In the genomic region with DNA sequence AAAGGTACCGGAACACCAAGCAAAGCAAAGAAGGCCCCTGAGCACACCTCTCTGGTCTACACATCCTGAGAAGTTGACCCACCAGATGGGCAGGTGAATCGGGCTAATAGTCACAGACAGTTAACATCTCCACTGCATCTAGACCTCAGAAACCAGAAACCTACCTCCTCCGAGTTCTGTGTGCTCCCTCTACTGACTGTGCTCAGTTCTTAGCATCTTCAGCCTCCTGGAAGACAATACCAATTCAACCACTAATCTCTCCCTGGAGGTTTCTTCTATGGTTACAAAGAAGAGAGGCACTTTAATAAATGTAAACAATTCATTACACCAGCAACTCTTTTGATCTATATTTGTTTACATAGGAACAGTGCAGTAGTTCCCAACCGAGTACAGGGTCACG, we compare ENCODE assay signal across 24 mouse cellular contexts. TPM values are rescaled to one million over a fixed set of nuclear protein-coding genes. Genes with fewer than 3 reads are reported as not detected.
DNase-seq lines count a peak whose midpoint lies in the region; ATAC-seq and TF ChIP-seq lines count a peak whose summit lies in the region.
"Had no signal": no experiment of that assay in that cellular context is flagged by ENCODE, and none has a peak within 500 bp of the region (broad histone marks: within the 10 kb centered on the region; RNA-seq: fewer than 3 reads in every experiment).

No protein-coding gene starts in this region.

- no peak overlapping the region for H3K27ac ChIP-seq in forebrain, embryonic 15.5 days (replicated peaks)
- no peak overlapping the region for H3K27ac ChIP-seq in forebrain, embryonic 11.5 days (ENCODE audit: low read depth, low read length)
- peak overlapping the region; percentile 77 for H3K27ac ChIP-seq in left cerebral cortex, adult 2 months
- H3K27ac ChIP-seq in hindbrain, embryonic 16.5 days (ENCODE audit: low read depth, low read length): no peak overlapping the region
- peak overlapping the region; percentile 53; the same call in 1 of the 2 replicates for H3K27ac ChIP-seq in olfactory bulb, adult 2 months (ENCODE audit: insufficient read depth, low read depth, low read length)
- H3K27ac ChIP-seq: intestine, embryonic 15.5 days; limb, embryonic 12.5 days; liver, embryonic 12.5 days had no signal

- peaks cover 65% of the 10 kb centered on the region for H3K4me1 ChIP-seq in forebrain, embryonic 15.5 days
- no peaks in the 10 kb centered on the region; the same call in 1 of the 2 replicates for H3K4me1 ChIP-seq in forebrain, embryonic 11.5 days (replicated peaks; ENCODE audit: control insufficient read depth, insufficient read depth, low read length)
- peaks cover 40% of the 10 kb centered on the region for H3K4me1 ChIP-seq in hindbrain, embryonic 16.5 days (ENCODE audit: control insufficient read depth, insufficient read depth, low read depth, low read length)
- peaks cover 14% of the 10 kb centered on the region for H3K4me1 ChIP-seq in olfactory bulb, adult 2 months (ENCODE audit: control insufficient read depth, insufficient read depth, low read length)
- H3K4me1 ChIP-seq: limb, embryonic 12.5 days; liver, embryonic 12.5 days had no signal

- peak; percentile 43 for TF ChIP-seq CTCF in left cerebral cortex, adult 2 months (IDR thresholded peaks at IDR 0.05)
- no peak for TF ChIP-seq CTCF in olfactory bulb, adult 2 months (IDR thresholded peaks at IDR 0.05; ENCODE audit: insufficient read depth, low read depth, low read length)

- WGBS in forebrain, embryonic 15.5 days: 72% methylated on average over 5 of the region's 5 CpGs
- 78% methylated on average over 5 of the region's 5 CpGs for WGBS in forebrain, embryonic 11.5 days
- 78% methylated on average over 5 of the region's 5 CpGs for WGBS in hindbrain, embryonic 16.5 days
- 33% methylated on average over 5 of the region's 5 CpGs for WGBS in olfactory bulb, adult 2 months

- H3K36me3 ChIP-seq in forebrain, embryonic 15.5 days: no peaks in the 10 kb centered on the region
- no peaks in the 10 kb centered on the region for H3K36me3 ChIP-seq in forebrain, embryonic 11.5 days (ENCODE audit: control insufficient read depth, insufficient read depth, low read length)
- H3K36me3 ChIP-seq in hindbrain, embryonic 16.5 days (ENCODE audit: control insufficient read depth, insufficient read depth, low read length): no peaks in the 10 kb centered on the region
- H3K36me3 ChIP-seq: G1E; intestine, embryonic 15.5 days; limb, embryonic 12.5 days; liver, embryonic 12.5 days had no signal

- no peak for TF ChIP-seq POLR2A in olfactory bulb, adult 2 months (IDR thresholded peaks at IDR 0.05; ENCODE audit: insufficient read depth, low read depth, low read length)

- peak overlapping the region; percentile 76 for H3K4me3 ChIP-seq in forebrain, embryonic 15.5 days
- H3K4me3 ChIP-seq in forebrain, embryonic 11.5 days (ENCODE audit: low read depth, low read length): no peak overlapping the region
- H3K4me3 ChIP-seq in left cerebral cortex, adult 2 months: peak overlapping the region; percentile 52
- H3K4me3 ChIP-seq in hindbrain, embryonic 16.5 days (ENCODE audit: low read length): peak overlapping the region; percentile 14
- peak overlapping the region; percentile 49 for H3K4me3 ChIP-seq in olfactory bulb, adult 2 months (ENCODE audit: insufficient read depth, low read depth, low read length)
- H3K4me3 ChIP-seq: intestine, embryonic 15.5 days; limb, embryonic 12.5 days; liver, embryonic 12.5 days had no signal

- H3K4me2 ChIP-seq in forebrain, embryonic 15.5 days (replicated peaks): peak overlapping the region; percentile 87
- H3K4me2 ChIP-seq in forebrain, embryonic 11.5 days (ENCODE audit: low read depth, low read length, severe bottlenecking): no peak overlapping the region
- H3K4me2 ChIP-seq in hindbrain, embryonic 16.5 days (ENCODE audit: low read length): peak overlapping the region; percentile 82
- H3K4me2 ChIP-seq: intestine, embryonic 15.5 days; limb, embryonic 12.5 days; liver, embryonic 12.5 days had no signal

- H3K27me3 ChIP-seq in forebrain, embryonic 15.5 days: no peaks in the 10 kb centered on the region
- peaks cover 13% of the 10 kb centered on the region for H3K27me3 ChIP-seq in forebrain, embryonic 11.5 days (ENCODE audit: control insufficient read depth, insufficient read depth, low read length)
- no peaks in the 10 kb centered on the region for H3K27me3 ChIP-seq in hindbrain, embryonic 16.5 days (replicated peaks; ENCODE audit: control insufficient read depth, insufficient read depth, low read length)

- intact Hi-C loops in left cerebral cortex, adult 2 months (cut with DNase I): loop anchor here (5.0 to 10.0 kb wide), 2 partner anchors 123 to 525 kb away; no protein-coding TSS in a partner anchor

- ATAC-seq in forebrain, embryonic 15.5 days (replicated peaks): no peak
- no peak for ATAC-seq in forebrain, embryonic 11.5 days (replicated peaks; ENCODE audit: low FRiP score)
- ATAC-seq in hindbrain, embryonic 16.5 days: no peak
- ATAC-seq: activated CD4-positive, CD25-positive, alpha-beta regulatory T cell, adult 4 months; intestine, embryonic 15.5 days; liver, embryonic 12.5 days had no signal

- H3K9ac ChIP-seq in forebrain, embryonic 15.5 days (replicated peaks): no peak overlapping the region
- no peak overlapping the region for H3K9ac ChIP-seq in forebrain, embryonic 11.5 days (ENCODE audit: low read length)
- H3K9ac ChIP-seq in hindbrain, embryonic 16.5 days (ENCODE audit: low read depth, low read length): no peak overlapping the region
- H3K9ac ChIP-seq: intestine, embryonic 15.5 days; limb, embryonic 12.5 days; liver, embryonic 12.5 days had no signal

- H3K9me3 ChIP-seq in forebrain, embryonic 15.5 days: no peaks in the 10 kb centered on the region
- H3K9me3 ChIP-seq in forebrain, embryonic 11.5 days (ENCODE audit: control insufficient read depth, low read length): no peaks in the 10 kb centered on the region
- H3K9me3 ChIP-seq in hindbrain, embryonic 16.5 days (ENCODE audit: control insufficient read depth, low read length): no peaks in the 10 kb centered on the region
- H3K9me3 ChIP-seq: intestine, embryonic 15.5 days; limb, embryonic 12.5 days; liver, embryonic 12.5 days had no signal

- no peak for DNase-seq in forebrain, embryonic 11.5 days (ENCODE audit: low spot score)
- no peak for DNase-seq in left cerebral cortex, adult 2 months (ENCODE audit: extremely low spot score in 1 of 2, low spot score in 2 of 2)
- DNase-seq in left cerebral cortex, adult 18-20 months (ENCODE audit: low spot score in 2 of 2): no peak
- no peak for DNase-seq in adrenal gland, postnatal 10 days
- DNase-seq: adrenal gland, postnatal 14 days; cerebellum, adult 11 months; cerebellum, postnatal 10 days; heart, adult 18-20 months; heart, postnatal 36 days; kidney, adult 9 months; kidney, postnatal 25 days; layer of hippocampus, adult 9-11 months; lung, adult 2 months; thymus, postnatal 25 days had no signal

RNA-seq across cellular contexts. Expression of a gene that starts 6.0 kb away (rescaled TPM):
- 88.2 and 92.1 TPM in 2 replicates for polyA plus RNA-seq in forebrain, embryonic 15.5 days (2015; fragmentation: Nextera tagmentation; extraction: Ambion mirVana)
- 3.1 and 3.5 TPM in 2 replicates for polyA plus RNA-seq in forebrain, embryonic 11.5 days (2014; fragmentation: Nextera tagmentation; extraction: Ambion mirVana)
- total RNA-seq in left cerebral cortex, adult 2 months (2021): 100 to 1,000 TPM; 300 to 306 TPM
- 100 to 1,000 TPM; 228 TPM for total RNA-seq in left cerebral cortex, adult 18-20 months (2021)
- 56.1 and 62.5 TPM in 2 replicates for polyA plus RNA-seq in hindbrain, embryonic 16.5 days (2015; fragmentation: Nextera tagmentation; extraction: Ambion mirVana)
- 76.8 and 120 TPM in 2 replicates for polyA plus RNA-seq in olfactory bulb, adult 2 months (2012; ENCODE audit: insufficient read depth, insufficient read length, low replicate concordance, missing spikeins)
- under 1 TPM; 0.27 to 0.55 TPM for total RNA-seq in adrenal gland, postnatal 10 days (2021)
- total RNA-seq: heart, postnatal 36 days; megakaryocyte-erythroid progenitor cell, adult 5-6 weeks had no signal
- polyA plus RNA-seq: G1E; small intestine, adult 2 months had no signal

Comparison
In these comparisons a context has a peak if more than half of its experiments do, and no peak if none do; other contexts are left out.
1. RNA of a gene that starts 6.0 kb away (polyA plus RNA-seq): 88.2 to 92.1 TPM in forebrain, embryonic 15.5 days, 76.8 to 120 TPM in olfactory bulb, adult 2 months and 56.1 to 62.5 TPM in hindbrain, embryonic 16.5 days; 3.1 to 3.5 TPM in forebrain, embryonic 11.5 days; every median in the first group is over 10 times any median in the second.
2. H3K27ac ChIP-seq: peak in left cerebral cortex, adult 2 months (single experiment) and olfactory bulb, adult 2 months (single experiment); none in forebrain, embryonic 15.5 days (single experiment), forebrain, embryonic 11.5 days (single experiment) and hindbrain, embryonic 16.5 days (single experiment).